Mouse (Mus musculus): ENCODE measurements around the gene Stard3.
A peak's percentile ranks its signal among the peaks of the same experiment; 100 is the strongest.

The Stard3 gene

GRCm38 (mm10) chr11:98347385-98348082 is 10.6 kb upstream of the Stard3 start:
- DNase-seq (ENCODE audit: low spot score in 2 of 2) = no peak

DNA sequence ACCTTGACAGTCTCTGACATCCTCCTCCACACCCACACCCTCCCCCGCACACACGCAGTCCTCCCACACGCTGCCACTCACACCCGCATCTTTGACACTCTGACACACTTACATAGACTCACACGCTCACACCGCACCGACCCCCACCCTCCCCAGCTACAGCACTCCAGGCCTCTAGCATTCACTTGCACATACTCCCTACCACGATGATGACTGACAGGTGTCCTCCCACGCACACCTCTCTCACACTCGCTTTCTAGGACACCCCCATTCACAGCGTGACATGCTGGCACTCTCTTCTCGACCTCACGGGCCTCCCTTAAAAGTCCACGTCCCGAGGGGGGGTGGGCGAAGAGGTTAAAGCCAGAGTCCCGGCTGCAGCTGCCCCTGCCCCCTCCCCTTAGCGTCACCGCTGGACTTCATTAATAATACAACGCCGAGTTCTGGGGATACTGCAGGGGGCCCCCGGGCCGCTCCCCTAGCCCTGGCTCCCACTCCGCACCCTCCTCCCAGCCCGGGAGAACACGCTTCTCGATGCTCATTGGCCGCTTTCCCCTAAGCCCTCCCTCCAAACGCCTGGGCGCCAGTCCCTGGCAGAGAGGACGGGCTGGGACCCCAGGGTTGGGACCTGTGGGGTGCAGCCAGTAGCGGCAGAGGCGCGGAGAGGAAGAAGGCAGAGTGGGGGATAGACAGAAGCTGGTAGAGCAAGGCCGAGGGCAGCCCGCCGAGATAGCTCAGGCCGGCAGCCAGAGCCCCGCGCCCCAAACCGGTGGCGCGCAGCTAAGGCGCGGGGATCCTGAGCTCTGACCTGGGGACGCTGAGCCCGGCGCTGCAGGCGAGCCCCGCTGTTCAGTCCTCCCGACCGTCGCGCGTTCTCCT is 9.8 kb upstream of the Stard3 start, which contains the start of gene Ppp1r1b:
Gene Ppp1r1b (plus strand): TSS at position 322 of the 879 bp plus-strand sequence.
- peak; percentile 29 to 48 for DNase-seq (ENCODE audit: low spot score in 2 of 2)

DNA sequence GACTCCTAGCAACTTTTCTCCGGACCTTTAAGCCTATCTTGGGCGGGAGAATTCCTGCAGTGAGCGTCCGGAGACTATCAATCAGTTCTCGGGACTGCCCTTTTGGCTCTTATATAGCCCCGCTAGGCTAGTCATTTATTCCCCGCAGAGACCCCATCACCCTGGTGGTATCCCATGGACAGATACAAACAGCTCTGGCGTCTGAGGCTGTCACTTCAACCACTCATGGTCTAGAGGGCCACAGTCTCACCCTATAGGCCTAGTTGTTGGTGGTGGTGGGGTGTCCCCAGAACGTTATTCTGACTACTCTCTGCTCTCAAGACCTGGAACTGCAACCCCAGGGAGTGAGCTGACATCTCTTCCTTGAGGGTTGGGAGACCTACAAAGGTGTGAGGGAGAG is 8.9 kb upstream of the Stard3 start:
- no peak for DNase-seq (ENCODE audit: low spot score in 2 of 2)

DNA sequence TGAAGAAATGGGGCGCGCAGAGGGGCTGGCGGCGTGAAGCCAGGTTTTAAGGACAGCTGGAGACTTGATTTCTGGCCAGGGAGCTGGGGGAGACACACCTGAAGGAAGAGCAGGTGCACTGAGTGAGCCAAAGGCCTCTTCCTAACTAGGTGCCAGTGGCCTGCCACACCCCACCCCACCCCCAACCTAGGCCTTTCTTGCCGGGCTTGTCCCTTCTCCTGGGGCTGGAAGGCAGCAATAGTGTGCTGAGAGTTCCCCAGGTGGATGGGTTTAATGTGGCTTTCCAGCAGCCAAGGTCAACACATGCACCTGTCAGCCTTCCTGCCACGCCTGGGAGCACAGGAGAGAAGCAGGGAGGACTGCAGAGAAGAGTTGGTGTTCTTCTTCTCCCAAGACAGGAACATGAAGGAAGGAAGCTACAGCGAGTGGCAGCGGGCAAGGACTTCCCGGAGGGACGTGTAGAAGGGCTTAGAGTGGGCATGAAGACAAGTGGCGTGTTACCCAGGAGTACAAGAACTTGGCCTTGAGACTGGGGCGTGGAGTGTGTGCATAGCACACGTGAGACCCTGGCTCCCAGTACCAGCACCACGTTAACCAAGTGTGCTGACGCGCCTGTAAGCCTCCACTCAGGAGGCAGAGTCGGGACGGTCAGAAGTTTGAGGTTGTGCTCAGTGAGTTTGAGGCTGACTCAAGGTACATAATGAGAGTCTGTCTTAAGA is 5.7 kb upstream of the Stard3 start:
- DNase-seq (ENCODE audit: low spot score in 2 of 2) = no peak

- DNase-seq (ENCODE audit: low spot score in 2 of 2) = no peak
Observed at GRCm38 (mm10) chr11:98353651-98354211, 4.4 kb upstream of the Stard3 start.

DNA sequence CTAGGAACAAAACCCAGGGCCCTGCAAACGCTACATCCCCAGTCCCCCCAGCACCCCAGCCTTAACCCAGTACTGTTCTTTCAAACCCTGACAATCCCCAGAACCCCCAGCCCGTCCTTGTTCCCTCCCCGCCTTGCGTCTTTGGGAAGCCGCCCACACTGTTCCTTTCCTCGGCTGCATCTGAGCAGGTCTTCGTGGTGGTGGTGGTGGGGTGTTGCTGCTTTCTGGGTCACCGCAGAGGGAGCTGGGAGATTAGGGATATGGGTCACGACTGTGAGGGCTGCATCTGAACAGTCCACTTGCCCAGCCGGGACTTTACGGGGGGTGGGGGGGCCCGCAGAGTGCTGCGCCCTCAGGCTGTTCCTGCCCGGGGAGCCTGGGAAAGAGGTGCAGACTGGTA is 3.7 kb upstream of the Stard3 start:
- no peak for DNase-seq (ENCODE audit: low spot score in 2 of 2)

- DNase-seq (ENCODE audit: low spot score in 2 of 2) = peak; percentile 47 to 58
Observed at GRCm38 (mm10) chr11:98355732-98356299, 2.4 kb upstream of the Stard3 start.

GRCm38 (mm10) chr11:98356625-98357394 is 1.4 kb upstream of the Stard3 start:
- no peak for DNase-seq (ENCODE audit: low spot score in 2 of 2)

GRCm38 (mm10) chr11:98357396-98358160 is 590 bp upstream of the Stard3 start:
- peak; percentile 42 for DNase-seq (ENCODE audit: low spot score in 2 of 2)

DNA sequence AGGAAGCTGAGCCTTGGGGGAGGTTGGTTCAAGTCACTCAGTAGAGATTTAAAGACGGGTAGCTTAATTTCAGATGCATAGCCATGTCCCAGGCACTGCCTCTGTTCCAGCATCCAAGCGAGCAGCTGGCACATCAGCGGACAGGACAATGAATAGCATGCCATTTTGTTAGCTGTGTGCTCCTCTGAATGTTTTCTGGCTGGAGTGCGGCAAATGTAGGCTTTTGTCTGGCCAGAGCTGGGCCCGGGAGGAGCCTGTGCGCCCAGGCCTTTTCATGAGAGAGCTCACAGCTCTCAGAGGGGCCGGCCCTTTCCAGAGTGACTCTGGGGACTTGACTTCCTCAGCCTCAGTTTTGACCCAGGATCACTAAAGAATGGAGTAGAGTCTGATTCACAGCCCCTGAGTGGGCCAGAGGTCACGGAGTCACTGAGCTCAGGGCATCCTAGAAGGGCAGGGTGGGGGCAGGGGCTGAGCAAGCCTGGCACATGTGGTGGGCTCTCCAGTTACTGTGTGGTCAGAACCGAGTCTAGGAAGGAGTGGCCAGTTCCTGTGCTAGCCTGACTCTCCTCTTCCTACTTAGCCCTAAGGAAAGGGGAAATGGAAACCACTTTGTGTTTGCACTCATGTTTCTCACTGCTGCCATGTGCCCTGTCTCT is 2.8 kb downstream of the Stard3 start:
- DNase-seq (ENCODE audit: low spot score in 2 of 2) = no peak

DNA sequence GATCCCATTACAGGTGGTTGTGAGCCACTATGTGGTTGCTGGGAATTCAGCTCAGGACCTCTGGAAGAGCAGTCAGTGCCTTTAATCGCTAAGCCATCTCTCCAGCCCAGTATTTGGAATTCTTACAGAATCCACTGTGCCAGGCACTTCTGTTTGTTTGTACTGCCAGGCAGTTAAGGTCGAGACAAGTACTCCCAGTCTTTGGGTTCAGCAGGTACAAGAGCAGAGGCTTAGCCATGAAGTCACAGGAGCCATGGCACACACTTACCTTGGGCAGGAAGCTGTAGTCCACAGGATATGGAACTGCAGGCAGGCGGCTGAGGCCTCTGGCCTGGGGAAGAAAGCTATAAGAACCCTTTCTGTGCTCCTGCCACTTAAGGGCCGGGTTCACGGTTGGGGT is 5.6 kb downstream of the Stard3 start:
- no peak for DNase-seq (ENCODE audit: low spot score in 2 of 2)

GRCm38 (mm10) chr11:98364410-98364809 is 6.2 kb downstream of the Stard3 start:
- no peak for DNase-seq (ENCODE audit: low spot score in 2 of 2)

DNA sequence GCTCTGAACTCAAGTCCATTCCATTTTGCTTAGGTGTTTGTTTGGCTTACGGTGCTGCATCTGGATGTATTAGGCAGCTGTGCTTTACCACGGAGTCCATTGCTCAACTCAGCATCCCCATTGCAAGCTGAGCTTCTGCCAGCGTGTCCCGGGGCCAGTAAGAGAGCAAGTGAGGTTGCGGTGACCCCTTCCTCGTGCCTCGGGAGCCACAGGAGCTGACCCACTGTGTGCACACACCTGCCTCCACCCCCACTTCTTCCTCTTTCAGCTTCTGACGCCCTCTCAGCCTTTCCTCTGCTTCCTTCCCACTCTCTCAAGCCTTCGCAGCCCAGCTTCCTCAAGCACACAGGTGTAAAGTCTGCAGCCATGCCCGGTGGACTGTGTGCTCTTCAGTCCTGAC is 8.1 kb downstream of the Stard3 start:
- no peak for DNase-seq (ENCODE audit: low spot score in 2 of 2)

DNA sequence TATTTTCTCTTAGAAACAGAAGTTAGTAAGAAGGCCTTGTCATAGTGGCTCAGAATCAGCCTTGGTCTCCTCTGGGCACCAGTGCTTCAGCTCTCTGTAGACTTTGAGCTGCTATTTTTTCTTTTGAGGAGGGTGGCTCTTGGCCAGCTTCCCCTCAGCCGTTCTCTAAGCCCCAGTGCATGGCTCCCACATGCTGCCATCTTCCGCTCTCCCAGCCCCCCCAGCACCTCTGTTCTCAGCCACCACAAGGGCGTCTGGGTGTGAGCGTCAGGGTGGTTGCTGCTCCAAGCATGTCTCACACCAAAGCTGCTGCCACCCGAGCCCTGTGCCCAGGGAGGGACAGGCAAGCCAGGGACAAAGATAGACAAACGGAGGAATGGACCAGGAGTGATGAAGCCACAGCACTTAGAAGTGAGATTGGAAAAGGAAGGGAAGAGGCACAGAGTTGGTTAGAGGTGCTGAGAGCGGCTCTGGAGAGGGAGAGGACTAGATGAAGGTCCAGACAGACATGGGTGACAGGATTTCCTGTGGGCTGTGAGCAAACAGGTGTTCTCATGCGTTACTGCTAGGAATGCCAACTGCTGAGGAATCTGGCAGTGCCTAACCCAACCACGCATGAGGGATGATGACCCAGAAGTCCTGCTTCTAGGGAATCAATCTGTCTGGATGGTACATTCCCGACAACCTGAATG is 9.1 kb downstream of the Stard3 start:
- DNase-seq (ENCODE audit: low spot score in 2 of 2) = no peak

DNA sequence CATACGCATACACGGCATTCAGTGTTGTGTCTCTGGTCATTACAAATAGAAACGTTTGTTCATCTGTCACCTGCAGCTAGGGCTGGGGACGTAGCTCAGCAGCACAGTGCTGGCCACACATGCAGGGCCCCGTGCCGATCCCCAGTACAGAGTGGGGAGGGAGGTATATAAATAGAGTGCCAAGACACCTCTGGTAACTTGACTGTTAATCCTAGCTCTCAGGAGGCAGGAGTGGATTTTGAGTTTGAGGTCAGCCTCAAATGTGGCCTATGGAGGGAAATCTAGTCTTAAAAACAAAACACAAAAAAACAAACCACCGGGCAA is 9.7 kb downstream of the Stard3 start:
- DNase-seq (ENCODE audit: low spot score in 2 of 2) = no peak

DNA sequence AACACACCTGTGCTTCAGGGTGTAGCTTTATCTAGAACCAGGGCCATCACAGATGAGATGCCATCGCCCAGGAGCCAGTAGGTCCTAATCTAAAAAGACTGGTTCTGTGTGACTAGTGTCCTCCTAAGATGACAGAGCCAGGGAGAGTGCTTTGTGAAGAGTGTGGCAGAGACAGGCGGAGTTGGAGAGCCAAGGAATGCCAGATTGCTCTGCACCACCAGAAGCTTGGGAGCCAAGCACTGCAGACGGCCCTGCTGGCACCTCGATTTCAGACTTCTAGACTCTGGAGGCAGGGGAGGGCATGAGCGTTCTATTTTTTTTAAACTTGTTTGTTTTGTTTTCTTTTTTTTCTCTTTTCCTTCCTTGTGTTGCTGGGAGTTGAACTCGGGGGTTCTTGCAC is 11.2 kb downstream of the Stard3 start:
- no peak for DNase-seq (ENCODE audit: low spot score in 2 of 2)

- DNase-seq (ENCODE audit: low spot score in 2 of 2) = no peak
Observed at GRCm38 (mm10) chr11:98370588-98370987, 12.4 kb downstream of the Stard3 start.

- DNase-seq (ENCODE audit: low spot score in 2 of 2) = no peak
Observed at GRCm38 (mm10) chr11:98371556-98372240, 13.5 kb downstream of the Stard3 start.

DNA sequence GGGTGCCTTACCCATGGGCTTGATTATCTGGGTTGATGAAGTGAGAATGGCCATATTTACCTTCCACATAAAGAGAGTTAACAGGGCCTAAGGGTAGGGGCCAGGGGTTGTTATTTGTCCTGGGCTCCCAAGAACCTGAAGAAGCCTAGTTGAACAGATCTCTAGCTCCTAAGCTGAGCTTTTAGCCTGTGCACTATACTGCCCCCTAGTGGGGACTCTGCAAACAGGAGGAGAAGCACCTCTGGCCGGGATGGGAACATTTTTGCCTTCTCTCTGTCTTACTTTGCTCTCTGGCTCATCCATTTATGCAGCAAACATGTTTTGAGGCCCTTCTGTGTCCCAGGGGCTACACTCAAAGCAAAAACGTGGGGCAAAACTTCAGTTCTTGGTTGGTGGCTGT is 14.2 kb downstream of the Stard3 start:
- DNase-seq (ENCODE audit: low spot score in 2 of 2) = peak in 1 of 2 experiments; percentile 55
